Mouse (Mus musculus) heart, postnatal 14 days (tissue): ENCODE measurements at regions not wholly inside any gene's neighbourhood (a gene's known extent, or its start where the extent isn't known, plus 50 kb on each side); places are given as distances from the start of the nearest gene placed in this dataset.
"Not testable (repeated sequence)": the region's sequence is repeated elsewhere in the genome, so short reads cannot be mapped to it uniquely, and the experiment has no call there.

ENCODE experiments used
- DNase-seq, 2 experiments: peaks; one replicate each; pipeline ENCODE4 v3.0.0; 2021 to 2022
- intact Hi-C: fragments of 180-260 bp; cut with DNase I; formaldehyde crosslinking; loops from one replicate; pipeline ENCODE4 v1.15.1; 2025

GRCm38 (mm10) chr7:39596403-39596802, 78.8 kb downstream of the Zfp619 start:
- no peak for DNase-seq

GRCm38 (mm10) chr7:39613767-39614166, 96.2 kb downstream of the Zfp619 start:
- no peak for DNase-seq
- intact Hi-C loops, result no loop called here

More at GRCm38 (mm10) chr7:39596403-39596802, 78.8 kb downstream of the Zfp619 start:
- intact Hi-C loops, result no loop called here

GRCm38 (mm10) chr7:39615092-39615491, 97.5 kb downstream of the Zfp619 start:
- intact Hi-C loops, result no loop called here
- DNase-seq, result no peak

- DNase-seq, result no peak
- intact Hi-C loops, result no loop called here
These were observed 104.2 kb downstream of the Zfp619 start for GRCm38 (mm10) chr7:39621796-39622195.

GRCm38 (mm10) chr7:39632836-39633235, 115.3 kb downstream of the Zfp619 start:
- intact Hi-C loops, result no loop called here
- peak in 1 of 2 experiments; percentile 7 for DNase-seq

- intact Hi-C loops, result no loop called here
- no peak for DNase-seq
These were observed 124.8 kb downstream of the Zfp619 start for GRCm38 (mm10) chr7:39642333-39642732.

GRCm38 (mm10) chr7:39643323-39643722, 125.8 kb downstream of the Zfp619 start:
- no peak for DNase-seq
- intact Hi-C loops, result no loop called here

- DNase-seq, result no peak
- intact Hi-C loops, result no loop called here
These were observed 133.0 kb downstream of the Zfp619 start for GRCm38 (mm10) chr7:39650483-39651102.

GRCm38 (mm10) chr7:39654563-39655286, 137.2 kb downstream of the Zfp619 start:
- intact Hi-C loops, result no loop called here
- DNase-seq, result no peak

- DNase-seq, result peak; percentile 8 to 16
These were observed 137.7 kb downstream of the Zfp619 start for GRCm38 (mm10) chr7:39655287-39655652.

GRCm38 (mm10) chr7:39655709-39656397, 138.3 kb downstream of the Zfp619 start:
- intact Hi-C loops, result no loop called here
- DNase-seq, result no peak

More at GRCm38 (mm10) chr7:39655287-39655652, 137.7 kb downstream of the Zfp619 start:
- intact Hi-C loops, result not testable (repeated sequence)

- DNase-seq, result peak; percentile 24 to 29
- intact Hi-C loops, result no loop called here
These were observed 142.0 kb downstream of the Zfp619 start for GRCm38 (mm10) chr7:39659597-39659996.

GRCm38 (mm10) chr7:39675124-39675846, 157.7 kb downstream of the Zfp619 start:
- DNase-seq, result no peak
- intact Hi-C loops, result no loop called here

GRCm38 (mm10) chr7:39675847-39676238, 158.3 kb downstream of the Zfp619 start:
- intact Hi-C loops, result no loop called here
- no peak for DNase-seq

GRCm38 (mm10) chr7:39680411-39680810, 162.8 kb downstream of the Zfp619 start:
- DNase-seq, result no peak
- intact Hi-C loops, result no loop called here

GRCm38 (mm10) chr7:39696589-39696988, 179.0 kb downstream of the Zfp619 start:
- intact Hi-C loops, result no loop called here

GRCm38 (mm10) chr7:39701506-39701905, 183.9 kb downstream of the Zfp619 start:
- DNase-seq, result no peak
- intact Hi-C loops, result no loop called here

More at GRCm38 (mm10) chr7:39696589-39696988, 179.0 kb downstream of the Zfp619 start:
- no peak for DNase-seq

GRCm38 (mm10) chr7:39705118-39706095, 187.8 kb downstream of the Zfp619 start:
- intact Hi-C loops, result no loop called here
- no peak for DNase-seq

GRCm38 (mm10) chr7:39706606-39707005, 189.0 kb downstream of the Zfp619 start:
- DNase-seq, result no peak
- intact Hi-C loops, result no loop called here
